Mouse (Mus musculus): ENCODE measurements around the gene Rora. TPM values are rescaled to one million over a fixed set of nuclear protein-coding genes. Genes with fewer than 3 reads are reported as not detected.

Rora gene
- polyA plus RNA-seq, 1 experiment from 2014 or later, result 12.3 TPM

DNA sequence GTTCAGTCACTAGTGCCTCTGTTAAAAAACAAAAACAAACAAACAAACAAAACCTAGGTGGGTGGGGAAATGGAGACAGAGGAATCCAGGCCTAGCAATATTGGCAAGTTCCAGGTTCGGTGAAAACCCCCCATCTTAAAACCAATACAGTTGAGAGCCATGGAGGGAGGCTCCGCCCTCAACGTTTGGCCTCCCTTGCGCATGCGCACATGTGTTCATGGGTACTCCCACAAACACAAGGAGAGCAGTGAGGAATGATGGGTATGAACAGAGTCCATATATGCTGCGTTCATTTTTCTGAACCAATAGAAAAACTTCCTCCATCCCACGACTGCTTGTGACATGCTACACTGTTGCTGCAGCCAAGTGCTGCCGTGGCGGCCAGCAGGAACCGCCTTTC lies 690.3 kb downstream of the Rora start:
- 77% methylated on average over 10 of the region's 10 CpGs for WGBS

DNA sequence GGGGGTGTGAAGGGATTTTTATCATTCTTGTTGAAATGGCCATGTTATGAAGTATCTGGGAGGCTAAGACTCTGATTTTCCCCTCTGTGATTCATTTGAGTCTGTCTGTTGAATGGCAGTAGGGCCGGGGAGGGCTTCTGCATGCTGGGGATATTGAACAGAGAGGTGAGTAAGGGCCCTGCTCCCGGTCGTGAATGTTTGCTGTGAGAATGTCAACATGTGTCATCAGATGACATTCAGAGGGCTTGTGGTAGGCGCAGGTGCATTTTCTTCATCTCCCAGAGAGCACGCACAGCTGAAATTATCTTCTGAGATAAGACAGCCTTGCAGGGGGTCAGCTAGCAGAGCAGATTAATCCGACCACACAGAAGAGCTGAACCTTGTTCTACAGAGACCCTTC lies 692.0 kb downstream of the Rora start:
- DNase-seq (ENCODE audit: low spot score), result no peak
- H3K27me3 ChIP-seq (replicated peaks; ENCODE audit: control insufficient read depth, insufficient read depth, low read length), result no peaks in the 10 kb centered on the region
- no peak overlapping the region for H3K4me3 ChIP-seq (ENCODE audit: low read depth, low read length)
- no peaks in the 10 kb centered on the region for H3K36me3 ChIP-seq (ENCODE audit: control insufficient read depth, insufficient read depth, low read length)
- no peaks in the 10 kb centered on the region for H3K9me3 ChIP-seq (ENCODE audit: control insufficient read depth, low read length)
- H3K9ac ChIP-seq (ENCODE audit: low read depth, low read length), result no peak overlapping the region
- no peak overlapping the region for H3K27ac ChIP-seq (replicated peaks; ENCODE audit: low read depth, low read length)
- no peak for ATAC-seq (ENCODE audit: low read depth)
- no peak overlapping the region for H3K4me2 ChIP-seq (ENCODE audit: low read depth, low read length)
- no peaks in the 10 kb centered on the region; the same call in 1 of the 2 replicates for H3K4me1 ChIP-seq (ENCODE audit: control insufficient read depth, insufficient read depth, low read length)
- 82% methylated on average over 6 of the region's 6 CpGs for WGBS

More for the DNA sequence above, 690.3 kb downstream of the Rora start:
- Histone ChIP-seq H3K4me1 (ENCODE audit: control insufficient read depth, insufficient read depth, low read length) (no peaks in the 10 kb centered on the region; the same call in 1 of the 2 replicates), H3K9ac (ENCODE audit: low read depth, low read length) (no peak overlapping the region), H3K4me2 (ENCODE audit: low read depth, low read length) (no peak overlapping the region), H3K27ac (replicated peaks; ENCODE audit: low read depth, low read length) (no peak overlapping the region), H3K36me3 (ENCODE audit: control insufficient read depth, insufficient read depth, low read length) (no peaks in the 10 kb centered on the region), H3K27me3 (replicated peaks; ENCODE audit: control insufficient read depth, insufficient read depth, low read length) (no peaks in the 10 kb centered on the region), H3K4me3 (ENCODE audit: low read depth, low read length) (no peak overlapping the region), H3K9me3 (ENCODE audit: control insufficient read depth, low read length) (no peaks in the 10 kb centered on the region)
- DNase-seq (ENCODE audit: low spot score) (no peak), ATAC-seq (ENCODE audit: low read depth) (no peak)

DNA sequence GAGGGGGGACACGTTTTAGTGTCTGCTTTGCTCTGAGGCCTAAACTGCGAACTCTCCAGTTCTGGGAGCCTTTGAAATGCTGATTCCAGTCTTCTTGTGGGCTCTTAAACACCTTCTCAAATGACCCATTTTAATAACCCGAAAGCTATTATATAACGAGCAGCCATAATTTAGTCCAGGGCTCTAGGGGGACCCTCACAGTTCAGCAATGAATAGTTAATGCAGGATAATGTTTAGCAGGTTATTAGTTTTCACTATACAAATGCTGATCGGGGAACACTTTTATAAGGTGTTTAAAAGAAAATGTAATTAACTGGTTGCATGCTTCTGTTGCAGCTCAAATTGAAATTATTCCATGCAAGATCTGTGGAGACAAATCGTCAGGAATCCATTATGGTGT lies 694.2 kb downstream of the Rora start:
- Histone ChIP-seq H3K9me3 (ENCODE audit: control insufficient read depth, low read length) (no peaks in the 10 kb centered on the region), H3K9ac (ENCODE audit: low read depth, low read length) (no peak overlapping the region), H3K36me3 (ENCODE audit: control insufficient read depth, insufficient read depth, low read length) (no peaks in the 10 kb centered on the region), H3K27me3 (replicated peaks; ENCODE audit: control insufficient read depth, insufficient read depth, low read length) (no peaks in the 10 kb centered on the region), H3K4me1 (ENCODE audit: control insufficient read depth, insufficient read depth, low read length) (no peaks in the 10 kb centered on the region; the same call in 1 of the 2 replicates), H3K4me2 (ENCODE audit: low read depth, low read length) (no peak overlapping the region), H3K4me3 (ENCODE audit: low read depth, low read length) (no peak overlapping the region), H3K27ac (replicated peaks; ENCODE audit: low read depth, low read length) (no peak overlapping the region)
- no peak for ATAC-seq (ENCODE audit: low read depth)
- no peak for DNase-seq (ENCODE audit: low spot score)
- 47% methylated on average over 6 of the region's 6 CpGs for WGBS

DNA sequence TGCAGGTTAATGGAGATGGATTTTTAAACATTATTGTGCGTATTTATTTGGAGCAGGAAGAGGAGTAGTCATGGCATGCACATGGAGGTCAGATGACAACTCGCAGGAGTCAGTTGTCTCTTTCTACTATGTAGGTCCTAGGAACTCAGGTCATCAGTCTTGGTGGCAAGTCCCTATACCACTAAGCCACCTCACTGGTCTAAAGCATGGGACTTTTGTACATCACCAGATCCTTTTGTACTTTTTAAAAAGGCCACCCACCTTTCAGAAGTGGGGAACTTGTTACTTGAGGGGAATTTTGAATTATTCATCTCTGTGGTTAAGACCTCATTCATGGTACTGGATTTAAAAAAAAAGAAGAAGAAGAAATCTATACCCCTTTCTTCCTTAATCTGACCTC lies 696.0 kb downstream of the Rora start:
- 88% methylated on average over 2 of the region's 2 CpGs for WGBS
- no peak overlapping the region for H3K9ac ChIP-seq (ENCODE audit: low read depth, low read length)
- no peaks in the 10 kb centered on the region for H3K27me3 ChIP-seq (replicated peaks; ENCODE audit: control insufficient read depth, insufficient read depth, low read length)
- H3K36me3 ChIP-seq (ENCODE audit: control insufficient read depth, insufficient read depth, low read length), result no peaks in the 10 kb centered on the region
- H3K9me3 ChIP-seq (ENCODE audit: control insufficient read depth, low read length), result no peaks in the 10 kb centered on the region
- H3K27ac ChIP-seq (replicated peaks; ENCODE audit: low read depth, low read length), result no peak overlapping the region
- no peaks in the 10 kb centered on the region; the same call in 1 of the 2 replicates for H3K4me1 ChIP-seq (ENCODE audit: control insufficient read depth, insufficient read depth, low read length)
- no peak overlapping the region for H3K4me3 ChIP-seq (ENCODE audit: low read depth, low read length)
- no peak overlapping the region for H3K4me2 ChIP-seq (ENCODE audit: low read depth, low read length)
- DNase-seq (ENCODE audit: low spot score), result no peak
- ATAC-seq (ENCODE audit: low read depth), result no peak

DNA sequence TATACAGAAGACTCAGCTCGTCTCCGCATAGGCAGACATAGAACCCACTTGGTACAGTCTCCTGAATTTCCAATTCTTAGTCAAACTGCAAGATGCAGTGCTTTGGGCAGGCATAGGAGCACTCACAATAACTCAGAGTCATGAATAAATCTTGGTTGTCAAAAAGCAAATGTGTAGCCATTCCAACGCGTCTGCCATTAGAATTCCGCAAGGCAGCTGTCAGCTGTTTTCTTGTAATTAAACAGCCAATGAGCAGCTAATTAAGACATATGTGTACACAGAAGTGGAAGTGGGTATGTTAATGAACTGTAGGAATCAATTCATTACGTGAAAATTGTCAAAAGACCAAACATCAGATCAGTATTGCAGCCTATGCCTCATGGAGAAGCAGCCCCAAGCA lies 700.6 kb downstream of the Rora start:
- Histone ChIP-seq H3K9me3 (ENCODE audit: control insufficient read depth, low read length) (no peaks in the 10 kb centered on the region), H3K27ac (replicated peaks; ENCODE audit: low read depth, low read length) (no peak overlapping the region), H3K27me3 (replicated peaks; ENCODE audit: control insufficient read depth, insufficient read depth, low read length) (no peaks in the 10 kb centered on the region), H3K36me3 (ENCODE audit: control insufficient read depth, insufficient read depth, low read length) (no peaks in the 10 kb centered on the region), H3K4me1 (ENCODE audit: control insufficient read depth, insufficient read depth, low read length) (no peaks in the 10 kb centered on the region), H3K9ac (ENCODE audit: low read depth, low read length) (no peak overlapping the region), H3K4me3 (ENCODE audit: low read depth, low read length) (no peak overlapping the region), H3K4me2 (ENCODE audit: low read depth, low read length) (no peak overlapping the region)
- no peak for DNase-seq (ENCODE audit: low spot score)
- no peak for ATAC-seq (ENCODE audit: low read depth)
- 89% methylated on average over 6 of the region's 6 CpGs for WGBS

DNA sequence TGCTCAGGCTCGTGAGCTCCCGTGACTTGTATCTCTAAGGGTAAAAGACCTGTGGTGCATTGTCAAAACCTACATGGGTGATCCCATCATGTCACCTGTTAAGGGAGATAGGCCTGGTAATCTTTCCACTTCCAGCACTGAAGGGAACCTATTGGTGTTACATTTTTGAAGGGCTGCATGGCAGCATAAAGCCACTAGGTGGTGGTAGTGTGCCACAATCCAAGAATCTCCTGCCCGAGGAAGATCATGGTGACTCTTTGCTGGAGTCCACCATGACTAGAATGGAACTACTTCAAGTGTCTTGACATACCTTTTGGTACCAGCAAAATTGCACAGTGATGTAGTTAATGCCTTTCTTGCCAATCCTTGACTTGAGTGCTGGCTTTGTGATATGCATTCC lies 704.2 kb downstream of the Rora start:
- 0 out of 2 replicates have a peak, but pooled peaks have one; percentile 4 for ATAC-seq (ENCODE audit: low read depth)
- DNase-seq (ENCODE audit: low spot score), result peak; percentile 53

DNA sequence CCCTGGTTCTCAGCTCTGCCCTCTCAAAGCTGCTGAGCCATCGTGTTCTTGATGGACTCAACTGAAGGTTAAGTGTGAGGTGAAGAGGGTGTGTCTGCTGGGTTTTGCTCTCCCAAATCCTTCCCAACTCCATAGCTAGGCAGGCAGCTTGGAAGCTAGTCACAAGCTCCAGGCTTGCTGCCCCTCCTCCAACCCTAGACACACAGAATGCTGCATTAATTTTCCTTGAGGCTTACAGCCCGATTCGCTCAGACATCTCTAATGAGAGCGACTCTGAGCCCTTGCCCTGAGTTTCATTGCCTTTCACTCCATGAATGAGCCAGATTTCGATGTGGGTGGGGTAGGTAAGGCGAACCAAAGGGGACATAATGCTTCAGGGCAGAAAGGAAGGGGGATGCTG lies 705.2 kb downstream of the Rora start:
- Histone ChIP-seq H3K27me3 (replicated peaks; ENCODE audit: control insufficient read depth, insufficient read depth, low read length) (no peaks in the 10 kb centered on the region), H3K4me3 (ENCODE audit: low read depth, low read length) (no peak overlapping the region), H3K4me1 (ENCODE audit: control insufficient read depth, insufficient read depth, low read length) (no peaks in the 10 kb centered on the region), H3K27ac (replicated peaks; ENCODE audit: low read depth, low read length) (no peak overlapping the region), H3K36me3 (ENCODE audit: control insufficient read depth, insufficient read depth, low read length) (no peaks in the 10 kb centered on the region), H3K4me2 (ENCODE audit: low read depth, low read length) (no peak overlapping the region), H3K9me3 (ENCODE audit: control insufficient read depth, low read length) (no peaks in the 10 kb centered on the region), H3K9ac (ENCODE audit: low read depth, low read length) (no peak overlapping the region)
- ATAC-seq (ENCODE audit: low read depth) (no peak), DNase-seq (ENCODE audit: low spot score) (no peak)
- WGBS, result 60% methylated on average over 6 of the region's 6 CpGs

More for the DNA sequence above, 704.2 kb downstream of the Rora start:
- no peak overlapping the region for H3K9ac ChIP-seq (ENCODE audit: low read depth, low read length)
- no peaks in the 10 kb centered on the region for H3K36me3 ChIP-seq (ENCODE audit: control insufficient read depth, insufficient read depth, low read length)
- H3K4me3 ChIP-seq (ENCODE audit: low read depth, low read length), result no peak overlapping the region
- no peaks in the 10 kb centered on the region for H3K27me3 ChIP-seq (replicated peaks; ENCODE audit: control insufficient read depth, insufficient read depth, low read length)
- WGBS, result 25% methylated on average over 3 of the region's 3 CpGs
- no peaks in the 10 kb centered on the region for H3K9me3 ChIP-seq (ENCODE audit: control insufficient read depth, low read length)
- no peak overlapping the region for H3K4me2 ChIP-seq (ENCODE audit: low read depth, low read length)
- no peaks in the 10 kb centered on the region for H3K4me1 ChIP-seq (ENCODE audit: control insufficient read depth, insufficient read depth, low read length)
- H3K27ac ChIP-seq (replicated peaks; ENCODE audit: low read depth, low read length), result no peak overlapping the region

DNA sequence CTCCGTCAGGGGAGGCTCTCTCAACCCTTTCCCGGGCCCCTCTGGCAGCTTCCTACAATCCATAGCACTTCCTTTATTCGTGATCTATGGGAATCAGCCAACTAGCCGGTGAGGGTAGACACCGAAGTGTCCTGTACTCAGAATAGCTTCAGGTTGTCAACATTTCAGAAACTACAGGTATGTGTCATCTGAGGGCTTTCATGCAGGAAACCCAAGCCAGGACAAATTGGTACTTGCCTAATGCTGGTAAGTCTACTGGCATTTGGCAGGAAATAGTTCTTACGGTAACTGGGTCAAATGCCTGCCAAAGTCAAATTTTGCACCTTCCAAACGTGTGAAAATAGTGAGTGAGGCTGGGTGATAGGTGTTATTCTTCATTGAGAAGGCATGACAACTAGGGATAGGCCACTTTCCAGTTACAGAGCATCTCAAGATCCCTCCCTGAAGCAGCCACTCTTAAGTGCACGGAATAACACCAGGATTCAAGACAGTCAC lies 708.4 kb downstream of the Rora start:
- H3K9ac ChIP-seq (ENCODE audit: low read depth, low read length), result no peak overlapping the region
- no peaks in the 10 kb centered on the region for H3K27me3 ChIP-seq (replicated peaks; ENCODE audit: control insufficient read depth, insufficient read depth, low read length)
- peaks cover 12% of the 10 kb centered on the region; the same call in 1 of the 2 replicates for H3K36me3 ChIP-seq (ENCODE audit: control insufficient read depth, insufficient read depth, low read length)
- H3K4me1 ChIP-seq (ENCODE audit: control insufficient read depth, insufficient read depth, low read length), result no peaks in the 10 kb centered on the region
- H3K9me3 ChIP-seq (ENCODE audit: control insufficient read depth, low read length), result no peaks in the 10 kb centered on the region
- H3K4me3 ChIP-seq (ENCODE audit: low read depth, low read length), result no peak overlapping the region
- ATAC-seq (ENCODE audit: low read depth) (no peak), DNase-seq (ENCODE audit: low spot score) (no peak)
- no peak overlapping the region for H3K4me2 ChIP-seq (ENCODE audit: low read depth, low read length)
- H3K27ac ChIP-seq (replicated peaks; ENCODE audit: low read depth, low read length), result no peak overlapping the region
- WGBS, result 89% methylated on average over 8 of the region's 8 CpGs

DNA sequence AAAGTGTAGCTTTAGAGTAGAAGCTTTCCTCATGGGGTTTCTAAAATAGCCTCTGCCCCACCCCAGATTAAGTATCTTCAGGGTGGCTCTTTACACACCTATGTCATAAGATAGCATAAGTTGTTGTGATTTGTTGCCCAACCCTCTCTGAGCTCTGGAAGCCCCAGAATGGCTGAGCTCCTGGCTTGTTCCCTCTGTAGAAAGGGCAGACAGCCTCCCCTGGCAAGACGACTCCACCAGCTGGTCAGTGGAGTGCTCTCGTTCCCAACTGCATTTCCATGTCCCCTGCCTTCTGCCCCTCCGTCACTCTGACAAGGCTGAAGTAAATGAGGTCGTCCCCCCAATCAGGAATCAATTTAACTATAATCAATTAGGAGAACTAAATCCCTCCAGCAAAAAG lies 709.2 kb downstream of the Rora start:
- Histone ChIP-seq H3K4me1 (ENCODE audit: control insufficient read depth, insufficient read depth, low read length) (no peaks in the 10 kb centered on the region), H3K4me2 (ENCODE audit: low read depth, low read length) (no peak overlapping the region), H3K9me3 (ENCODE audit: control insufficient read depth, low read length) (no peaks in the 10 kb centered on the region), H3K36me3 (ENCODE audit: control insufficient read depth, insufficient read depth, low read length) (peaks cover 12% of the 10 kb centered on the region; the same call in 1 of the 2 replicates), H3K4me3 (ENCODE audit: low read depth, low read length) (no peak overlapping the region), H3K9ac (ENCODE audit: low read depth, low read length) (no peak overlapping the region), H3K27me3 (replicated peaks; ENCODE audit: control insufficient read depth, insufficient read depth, low read length) (no peaks in the 10 kb centered on the region), H3K27ac (replicated peaks; ENCODE audit: low read depth, low read length) (no peak overlapping the region)
- DNase-seq (ENCODE audit: low spot score), result no peak
- ATAC-seq (ENCODE audit: low read depth), result no peak
- 48% methylated on average over 4 of the region's 4 CpGs for WGBS
